Mouse (Mus musculus) T-helper 2 cell (primary cell): ENCODE results near the gene Tspan13.

Source experiments
- in situ Hi-C: fragments of 300-600 bp; cut with MboI, MseI; formaldehyde crosslinking; loops from one replicate; pipeline ENCODE4 v1.15.1; 2025; ENCODE audit warnings: high pct_unique_total_duplicates

Tspan13 gene

GRCm38 (mm10) chr12:35977633-35978246 is 64.6 kb downstream of the Tspan13 start:
- in situ Hi-C loops: no loop called here

DNA sequence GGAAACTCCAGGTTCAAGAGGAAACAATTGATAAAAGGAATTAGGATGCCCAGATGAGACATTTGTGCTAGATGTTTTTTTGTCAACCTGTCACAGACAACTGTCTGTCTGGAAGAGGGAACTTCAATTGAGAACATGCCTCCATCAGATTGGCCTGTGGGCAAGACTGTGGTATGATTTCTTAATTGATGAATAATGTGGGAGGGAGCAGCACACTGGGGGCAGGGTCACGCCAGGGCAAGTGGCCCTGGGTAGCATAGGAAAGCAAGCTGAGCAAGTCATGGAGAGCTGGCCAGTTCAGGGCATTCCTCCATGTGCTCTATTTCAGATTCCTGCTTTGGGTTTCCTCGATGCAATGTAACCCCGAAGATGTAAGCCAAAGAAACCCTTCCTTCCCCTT is 66.4 kb downstream of the Tspan13 start:
- in situ Hi-C loops: no loop called here

- in situ Hi-C loops: no loop called here
Measured at GRCm38 (mm10) chr12:35966768-35967141, 75.5 kb downstream of the Tspan13 start.

DNA sequence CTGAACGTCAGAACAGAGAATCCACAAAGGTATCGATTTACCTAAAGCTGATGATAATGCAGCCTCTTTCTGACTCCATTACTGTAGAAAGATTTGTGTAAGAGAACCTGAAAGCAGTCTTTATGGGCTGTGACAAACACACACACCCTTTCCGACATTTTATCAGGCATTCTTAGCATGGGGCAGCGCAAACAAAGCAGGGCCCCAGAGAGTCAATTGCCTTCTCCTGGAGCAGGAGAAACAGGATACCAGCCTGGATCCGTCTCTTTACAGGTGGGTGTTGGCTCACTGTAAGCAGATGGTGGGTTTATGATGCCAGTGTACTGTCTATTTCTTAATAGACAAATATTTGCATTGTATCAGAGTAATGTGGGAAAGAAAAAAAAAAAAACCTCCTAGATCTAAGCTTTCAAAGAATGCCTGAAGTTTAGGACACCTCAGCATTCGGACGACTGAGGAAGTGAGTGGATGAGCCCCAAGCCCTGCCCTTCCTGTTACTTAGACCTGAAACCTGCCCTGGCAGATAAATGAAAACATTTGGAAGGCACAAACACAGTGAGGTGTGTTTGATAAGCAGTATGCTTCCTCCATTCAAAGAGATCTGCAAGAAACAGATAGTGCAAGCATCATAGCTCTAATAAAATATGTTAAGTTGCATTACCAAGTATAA is 76.1 kb downstream of the Tspan13 start:
- in situ Hi-C loops: no loop called here
